Comparison of ENCODE assay signal across 12 mouse cellular contexts in the genomic region with DNA sequence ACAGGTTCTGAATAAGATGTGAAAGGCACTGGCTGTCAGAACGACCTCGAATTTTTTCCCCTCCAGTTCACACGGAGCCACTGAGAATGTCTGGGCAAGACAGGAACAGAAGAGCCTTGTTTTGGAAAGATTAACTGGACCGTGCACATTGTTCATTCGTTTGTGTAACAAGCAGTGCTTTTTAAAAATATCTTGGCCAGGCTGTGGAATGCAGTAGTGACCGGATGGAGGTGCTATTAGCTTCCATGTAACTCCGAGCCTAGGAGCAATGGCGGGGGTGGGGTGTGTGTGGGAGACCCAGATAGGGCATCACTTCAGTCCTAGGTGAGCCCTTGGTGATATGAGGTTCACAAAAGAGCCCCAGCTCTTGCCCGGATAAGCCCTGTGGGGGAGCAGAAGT.
DNase-seq lines count a peak whose midpoint lies in the region; ATAC-seq lines count a peak whose summit lies in the region.
"Had no signal": no experiment of that assay in that cellular context is flagged by ENCODE, and none has a peak within 500 bp of the region (broad histone marks: within the 10 kb centered on the region; RNA-seq: fewer than 3 reads in every experiment).

No protein-coding gene starts in this region.

- H3K27ac ChIP-seq in hindbrain, embryonic 16.5 days (ENCODE audit: low read depth, low read length), result no peak overlapping the region
- H3K27ac ChIP-seq in hindbrain, embryonic 13.5 days, result no peak overlapping the region
- no peak overlapping the region for H3K27ac ChIP-seq in forebrain, embryonic 14.5 days (ENCODE audit: low read depth, low read length)
- H3K27ac ChIP-seq: embryonic facial prominence, embryonic 15.5 days; limb, embryonic 10.5 days; liver, embryonic 15.5 days had no signal

- 47% methylated on average over 9 of the region's 9 CpGs for WGBS in hindbrain, embryonic 16.5 days
- 55% methylated on average over 9 of the region's 9 CpGs for WGBS in hindbrain, embryonic 13.5 days
- 28% methylated on average over 9 of the region's 9 CpGs for WGBS in forebrain, embryonic 14.5 days

- no peaks in the 10 kb centered on the region; the same call in 1 of the 2 replicates for H3K4me1 ChIP-seq in hindbrain, embryonic 16.5 days (ENCODE audit: control insufficient read depth, insufficient read depth, low read depth, low read length)
- 0 out of 2 replicates have a peak, but pooled peaks cover 4% of the 10 kb centered on the region for H3K4me1 ChIP-seq in hindbrain, embryonic 13.5 days (replicated peaks)
- H3K4me1 ChIP-seq in forebrain, embryonic 14.5 days (ENCODE audit: control insufficient read depth, insufficient read depth, low read length), result no peaks in the 10 kb centered on the region
- H3K4me1 ChIP-seq: embryonic facial prominence, embryonic 15.5 days; limb, embryonic 10.5 days; liver, embryonic 15.5 days had no signal

- no peaks in the 10 kb centered on the region for H3K9me3 ChIP-seq in hindbrain, embryonic 16.5 days (ENCODE audit: control insufficient read depth, low read length)
- no peaks in the 10 kb centered on the region for H3K9me3 ChIP-seq in hindbrain, embryonic 13.5 days
- H3K9me3 ChIP-seq in forebrain, embryonic 14.5 days (replicated peaks; ENCODE audit: control insufficient read depth, low read length), result no peaks in the 10 kb centered on the region
- H3K9me3 ChIP-seq: embryonic facial prominence, embryonic 15.5 days; limb, embryonic 10.5 days; liver, embryonic 15.5 days had no signal

- DNase-seq in Muller cell, postnatal 12 days (ENCODE audit: inconsistent ontology term), result peak; percentile 95
- peak; percentile 44 to 45 for DNase-seq in cerebellum, adult 18-20 months
- DNase-seq in forebrain, embryonic 14.5 days (ENCODE audit: low spot score), result peak; percentile 39
- no peak for DNase-seq in MN1 (ENCODE audit: low spot score)
- no peak for DNase-seq in thymus, postnatal 25 days

- H3K27me3 ChIP-seq in hindbrain, embryonic 16.5 days (replicated peaks; ENCODE audit: control insufficient read depth, insufficient read depth, low read length), result no peaks in the 10 kb centered on the region
- H3K27me3 ChIP-seq in hindbrain, embryonic 13.5 days, result no peaks in the 10 kb centered on the region
- no peaks in the 10 kb centered on the region for H3K27me3 ChIP-seq in forebrain, embryonic 14.5 days (replicated peaks; ENCODE audit: control insufficient read depth, insufficient read depth, low read length)
- H3K27me3 ChIP-seq: liver, embryonic 15.5 days; Patski had no signal

- H3K4me2 ChIP-seq in hindbrain, embryonic 16.5 days (ENCODE audit: low read length), result no peak overlapping the region
- H3K4me2 ChIP-seq in hindbrain, embryonic 13.5 days, result no peak overlapping the region
- no peak overlapping the region for H3K4me2 ChIP-seq in forebrain, embryonic 14.5 days (ENCODE audit: low read length)
- H3K4me2 ChIP-seq: embryonic facial prominence, embryonic 15.5 days; liver, embryonic 15.5 days had no signal

- no peak overlapping the region for H3K9ac ChIP-seq in hindbrain, embryonic 16.5 days (ENCODE audit: low read depth, low read length)
- H3K9ac ChIP-seq in hindbrain, embryonic 13.5 days, result no peak overlapping the region; the same call in 1 of the 2 replicates
- H3K9ac ChIP-seq in forebrain, embryonic 14.5 days (ENCODE audit: low read length), result no peak overlapping the region
- H3K9ac ChIP-seq: embryonic facial prominence, embryonic 15.5 days; liver, embryonic 15.5 days had no signal

- ATAC-seq in hindbrain, embryonic 16.5 days, result 0 out of 2 replicates have a peak, but pooled peaks have one; percentile 30
- no peak for ATAC-seq in hindbrain, embryonic 13.5 days (ENCODE audit: low FRiP score)
- peak; percentile 44; the same call in 1 of the 2 replicates for ATAC-seq in forebrain, embryonic 14.5 days

- H3K4me3 ChIP-seq in hindbrain, embryonic 16.5 days (ENCODE audit: low read length), result no peak overlapping the region
- no peak overlapping the region for H3K4me3 ChIP-seq in hindbrain, embryonic 13.5 days
- no peak overlapping the region for H3K4me3 ChIP-seq in forebrain, embryonic 14.5 days (ENCODE audit: low read depth, low read length)
- H3K4me3 ChIP-seq: embryonic facial prominence, embryonic 15.5 days; limb, embryonic 10.5 days; liver, embryonic 15.5 days; myocyte had no signal

- no peaks in the 10 kb centered on the region for H3K36me3 ChIP-seq in hindbrain, embryonic 16.5 days (ENCODE audit: control insufficient read depth, insufficient read depth, low read length)
- no peaks in the 10 kb centered on the region for H3K36me3 ChIP-seq in hindbrain, embryonic 13.5 days
- H3K36me3 ChIP-seq in forebrain, embryonic 14.5 days (ENCODE audit: control insufficient read depth, insufficient read depth, low read length), result no peaks in the 10 kb centered on the region
- H3K36me3 ChIP-seq: embryonic facial prominence, embryonic 15.5 days; limb, embryonic 10.5 days; liver, embryonic 15.5 days had no signal

Comparison
In these comparisons a context has a peak if more than half of its experiments do, and no peak if none do; other contexts are left out.
1. DNase-seq: peak in Muller cell, postnatal 12 days (single experiment), cerebellum, adult 18-20 months (2 of 2) and forebrain, embryonic 14.5 days (single experiment); none in MN1 (single experiment) and thymus, postnatal 25 days (single experiment).